Mouse (Mus musculus) liver, adult 2 months (tissue): ENCODE results near the gene Mllt1. TPM values are rescaled to one million over a fixed set of nuclear protein-coding genes. Genes with fewer than 3 reads are reported as not detected.

Experiments used
- DNase-seq: peaks from one replicate; pipeline ENCODE4 v3.0.0-alpha.2; 2011; ENCODE audit warnings: low read depth, low spot score; ENCODE audit errors: extremely low read depth
- H3K27ac ChIP-seq: fragments of 200-500 bp; replicated peaks from 2 replicates; pipeline ENCODE4 v1.5.1; 2012; ENCODE audit warnings: low read depth, mild to moderate bottlenecking, control low read depth, inconsistent platforms, low read length; ENCODE audit not compliant: insufficient read depth
- H3K27me3 ChIP-seq: fragments of 200-500 bp; 2 replicates; pipeline ENCODE4 v1.6.1; 2012; ENCODE audit warnings: mild to moderate bottlenecking, moderate library complexity, low read length, inconsistent platforms; ENCODE audit not compliant: control insufficient read depth, insufficient read depth
- H3K36me3 ChIP-seq: fragments of 200-500 bp; 2 replicates; pipeline ENCODE4 v1.6.1; 2012; ENCODE audit warnings: low read length, inconsistent platforms; ENCODE audit not compliant: control insufficient read depth, insufficient read depth
- H3K4me1 ChIP-seq: fragments of 200-500 bp; 2 replicates; pipeline ENCODE4 v1.6.1; 2011; ENCODE audit warnings: low read length; ENCODE audit not compliant: control insufficient read depth, insufficient read depth
- H3K4me3 ChIP-seq: fragments of 200-500 bp; 2 replicates; pipeline ENCODE4 v1.5.1; 2011; ENCODE audit warnings: low read depth, mild to moderate bottlenecking, control low read depth, low read length, moderate library complexity; ENCODE audit not compliant: insufficient read depth
- H3K79me2 ChIP-seq: fragments of 200-500 bp; 2 replicates; pipeline ENCODE4 v1.6.1; 2012; ENCODE audit warnings: inconsistent platforms, mild to moderate bottlenecking, low read length, moderate library complexity; ENCODE audit not compliant: control insufficient read depth, insufficient read depth
- H3K9ac ChIP-seq: fragments of 200-500 bp; 2 replicates; pipeline ENCODE4 v1.6.1; 2012; ENCODE audit warnings: low read depth, mild to moderate bottlenecking, control low read depth, inconsistent platforms, low read length
- CTCF ChIP-seq: fragments of 200-500 bp; IDR thresholded peaks from 2 replicates; pipeline ENCODE4 v1.5.1; 2011; ENCODE audit warnings: low read depth, low read length, control low read depth
- POLR2A ChIP-seq: fragments of 200-500 bp; IDR thresholded peaks from 2 replicates; pipeline ENCODE4 v1.6.1; 2011; ENCODE audit warnings: low read length, control low read depth; ENCODE audit not compliant: insufficient read depth; ENCODE audit errors: extremely low read depth
- WGBS: fragments of 180-500 bp; shearing (Covaris S2); methylation state at CpG from one replicate; pipeline ENCODE4 v1.1.7; 2018; 5-methylcytosine and 5-hydroxymethylcytosine counted together
- polyA plus RNA-seq: library from polyadenylated mRNA; depleted of rRNA; stranded (reverse); fragments of >200 nt; gene quantifications from 2 replicates; pipeline ENCODE4 v1.2.3, GENCODE M21; 2012
- total RNA-seq: library from RNA; depleted of rRNA; stranded (reverse); fragments of >200 nt; gene quantifications from 2 replicates; pipeline ENCODE4 v1.2.3, GENCODE M21; 2014

The Mllt1 gene
- total and polyA plus RNA-seq, 2 experiments: 3.0 to 22.7 TPM

- TF ChIP-seq POLR2A (no peak), CTCF (no peak)
- no peak for DNase-seq
- H3K9ac ChIP-seq: no peak within 1 kb of the TSS
- no peaks in the 10 kb centered on the region for H3K27me3 ChIP-seq
- H3K27ac ChIP-seq: no peak within 1 kb of the TSS
- H3K36me3 ChIP-seq: no peaks in the 10 kb centered on the region
- H3K79me2 ChIP-seq: no peaks in the 10 kb centered on the region
- H3K4me1 ChIP-seq: no peaks in the 10 kb centered on the region
- H3K4me3 ChIP-seq: no peak within 1 kb of the TSS
- WGBS: 81% methylated on average over 12 of the region's 12 CpGs
Observed at GRCm38 (mm10) chr17:56874936-56875651, 60.1 kb downstream of the Mllt1 start, which contains the start of gene 1700061G19Rik. TSS of gene 1700061G19Rik (plus strand) at chr17:56875477.

- TF ChIP-seq CTCF (no peak), POLR2A (no peak)
- no peak within 1 kb of the TSS for H3K27ac ChIP-seq
- no peak within 1 kb of the TSS for H3K4me3 ChIP-seq
- 91% methylated on average over 2 of the region's 2 CpGs for WGBS
- H3K36me3 ChIP-seq: no peaks in the 10 kb centered on the region
- H3K4me1 ChIP-seq: no peaks in the 10 kb centered on the region
- H3K9ac ChIP-seq: no peak within 1 kb of the TSS
- no peaks in the 10 kb centered on the region for H3K79me2 ChIP-seq
- H3K27me3 ChIP-seq: no peaks in the 10 kb centered on the region
- no peak for DNase-seq
Observed at GRCm38 (mm10) chr17:56874237-56874636, 61.0 kb downstream of the Mllt1 start, which contains the start of gene Acsbg2. TSS of gene Acsbg2 (minus strand) at chr17:56874447.

- H3K9ac ChIP-seq: no peak overlapping the region
- no peak for TF ChIP-seq POLR2A
- TF ChIP-seq CTCF: no peak
- no peaks in the 10 kb centered on the region for H3K4me1 ChIP-seq
- H3K79me2 ChIP-seq: no peaks in the 10 kb centered on the region
- DNase-seq: no peak
- H3K4me3 ChIP-seq: no peak overlapping the region
- 74% methylated on average over 7 of the region's 7 CpGs for WGBS
- H3K27ac ChIP-seq: no peak overlapping the region
- H3K36me3 ChIP-seq: no peaks in the 10 kb centered on the region
- H3K27me3 ChIP-seq: no peaks in the 10 kb centered on the region
Observed at GRCm38 (mm10) chr17:56872512-56872911, 62.7 kb downstream of the Mllt1 start.

GRCm38 (mm10) chr17:56871767-56872166, 63.4 kb downstream of the Mllt1 start:
- TF ChIP-seq CTCF (no peak), POLR2A (no peak)

GRCm38 (mm10) chr17:56870287-56870953, 64.8 kb downstream of the Mllt1 start:
- no peak overlapping the region for H3K4me3 ChIP-seq
- TF ChIP-seq POLR2A (no peak), CTCF (no peak)

More at GRCm38 (mm10) chr17:56871767-56872166, 63.4 kb downstream of the Mllt1 start:
- Histone ChIP-seq H3K27ac (no peak overlapping the region), H3K4me3 (no peak overlapping the region), H3K79me2 (no peaks in the 10 kb centered on the region), H3K4me1 (no peaks in the 10 kb centered on the region), H3K36me3 (no peaks in the 10 kb centered on the region), H3K9ac (no peak overlapping the region), H3K27me3 (no peaks in the 10 kb centered on the region)
- 77% methylated on average over 8 of the region's 8 CpGs for WGBS
- no peak for DNase-seq

More at GRCm38 (mm10) chr17:56870287-56870953, 64.8 kb downstream of the Mllt1 start:
- Histone ChIP-seq H3K79me2 (no peaks in the 10 kb centered on the region), H3K36me3 (no peaks in the 10 kb centered on the region), H3K27me3 (no peaks in the 10 kb centered on the region), H3K27ac (no peak overlapping the region), H3K9ac (no peak overlapping the region), H3K4me1 (no peaks in the 10 kb centered on the region)
- WGBS: 59% methylated on average over 15 of the region's 15 CpGs
- no peak for DNase-seq
